Mouse (Mus musculus): ENCODE data around the gene Pnliprp2. TPM values are rescaled to one million over a fixed set of nuclear protein-coding genes. Genes with fewer than 3 reads are reported as not detected.

Gene Pnliprp2
- polyA plus RNA-seq, 1 experiment from 2014 or later: not detected

GRCm38 (mm10) chr19:58822454-58823200, 63.1 kb downstream of the Pnliprp2 start:
- no peak for TF ChIP-seq CTCF (IDR thresholded peaks at IDR 0.05)
- ChIA-PET CTCF (no interaction called here), POLR2A (interaction anchor here (0.6 kb wide), 1 partner anchor 167 kb away, joined by 4 read pairs; no protein-coding TSS in a partner anchor)
- no peak for DNase-seq (ENCODE audit: low read depth, low spot score)
- peaks cover 11% of the 10 kb centered on the region for H3K27me3 ChIP-seq
- in situ Hi-C loops (cut with MboI; ENCODE audit: low pct_unique_long_range_greater_than_20kb): no loop called here
- ATAC-seq: peak; percentile 26

DNA sequence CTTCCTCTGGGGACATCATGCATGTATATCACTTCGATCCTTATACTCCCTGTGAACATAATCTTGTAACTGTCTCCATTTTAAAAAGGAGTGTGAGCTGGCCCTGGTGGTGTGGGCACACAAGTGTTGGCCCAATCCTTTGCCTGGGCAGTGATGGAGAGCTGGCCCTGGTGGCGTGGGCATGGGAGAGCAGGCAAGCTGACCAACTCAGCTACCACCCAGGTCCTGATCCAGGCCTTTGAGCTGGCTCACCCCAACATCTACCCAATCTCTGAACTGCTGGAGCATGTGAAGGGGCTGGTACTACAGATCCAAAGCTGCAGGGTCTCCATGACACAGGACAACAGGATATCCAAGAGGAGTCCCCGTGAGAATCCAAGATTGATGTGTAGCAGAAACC, 63.8 kb downstream of the Pnliprp2 start:
- POLR2A ChIA-PET: interaction anchor here (0.6 kb wide), 1 partner anchor 167 kb away, joined by 4 read pairs; no protein-coding TSS in a partner anchor
- CTCF ChIA-PET: no interaction called here
- in situ Hi-C loops (cut with MboI; ENCODE audit: low pct_unique_long_range_greater_than_20kb): no loop called here
- TF ChIP-seq CTCF (IDR thresholded peaks at IDR 0.05): no peak
- ATAC-seq: no peak
- DNase-seq (ENCODE audit: low read depth, low spot score): no peak
- H3K27me3 ChIP-seq: peaks cover 11% of the 10 kb centered on the region

DNA sequence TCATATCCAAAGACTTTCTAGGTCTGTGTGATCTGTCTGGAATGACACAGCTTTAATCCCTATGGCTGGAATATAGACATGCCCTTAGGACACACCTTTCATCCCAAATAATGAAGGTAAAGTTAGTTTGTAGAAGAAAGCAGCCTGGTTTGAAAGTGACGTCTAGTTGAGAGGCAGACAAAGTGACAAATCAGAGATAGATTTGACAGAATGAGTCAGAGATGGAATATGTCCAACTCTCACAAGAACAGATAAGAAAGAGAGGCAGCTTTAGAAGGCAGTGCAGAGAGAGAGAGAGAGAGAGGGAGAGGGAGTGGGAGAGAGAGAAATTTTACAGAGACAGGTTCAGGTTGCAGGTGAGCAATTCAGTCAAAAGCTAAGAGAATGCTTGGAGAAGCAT, 64.8 kb downstream of the Pnliprp2 start:
- DNase-seq (ENCODE audit: low read depth, low spot score): no peak
- ChIA-PET POLR2A (no interaction called here), CTCF (no interaction called here)
- in situ Hi-C loops (cut with MboI; ENCODE audit: low pct_unique_long_range_greater_than_20kb): no loop called here
- no peak for TF ChIP-seq CTCF (IDR thresholded peaks at IDR 0.05)
- H3K27me3 ChIP-seq: peaks cover 11% of the 10 kb centered on the region
- no peak for ATAC-seq

Other genes starting within 250 kb of the Pnliprp2 start
- not detected for gene Ccdc172, start 247.7 kb upstream of the Pnliprp2 start, polyA plus RNA-seq (2021)
- gene Pnlip, start 107.2 kb upstream of the Pnliprp2 start, polyA plus RNA-seq (2021): not detected
- gene Pnliprp1, start 30.8 kb upstream of the Pnliprp2 start, polyA plus RNA-seq (2021): not detected
- not detected for gene 1700019N19Rik, start 34.7 kb downstream of the Pnliprp2 start, polyA plus RNA-seq (2021)
- 0.92 TPM for gene Eno4, start 183.7 kb downstream of the Pnliprp2 start, polyA plus RNA-seq (2021)
- 1.1 TPM for gene Hspa12a, start 183.9 kb downstream of the Pnliprp2 start, polyA plus RNA-seq (2021)